Mouse (Mus musculus): Measurements from ENCODE around the gene Cald1.

Cald1 gene

DNA sequence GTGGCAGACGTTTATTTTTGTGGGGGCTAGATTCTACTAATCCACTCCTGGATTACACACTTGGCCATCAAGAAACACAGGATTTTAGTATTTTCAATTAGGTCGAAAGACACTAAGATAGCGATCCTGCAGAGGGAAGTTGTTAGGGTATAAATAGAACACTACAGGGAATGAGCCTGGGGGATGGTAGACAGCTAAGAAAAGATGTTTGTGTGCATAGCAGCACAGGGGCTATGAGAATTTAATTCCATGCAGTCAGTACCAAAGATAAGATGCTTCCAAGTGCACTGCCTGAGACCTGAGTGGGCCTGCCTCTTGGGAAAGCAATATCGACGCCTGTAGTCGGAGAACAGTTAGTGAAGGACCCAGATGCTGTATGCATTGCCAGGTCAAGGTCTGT lies 172.2 kb downstream of the Cald1 start:
- DNase-seq = no peak

GRCm38 (mm10) chr6:34776396-34776795 lies 178.1 kb downstream of the Cald1 start:
- no peak for DNase-seq

DNA sequence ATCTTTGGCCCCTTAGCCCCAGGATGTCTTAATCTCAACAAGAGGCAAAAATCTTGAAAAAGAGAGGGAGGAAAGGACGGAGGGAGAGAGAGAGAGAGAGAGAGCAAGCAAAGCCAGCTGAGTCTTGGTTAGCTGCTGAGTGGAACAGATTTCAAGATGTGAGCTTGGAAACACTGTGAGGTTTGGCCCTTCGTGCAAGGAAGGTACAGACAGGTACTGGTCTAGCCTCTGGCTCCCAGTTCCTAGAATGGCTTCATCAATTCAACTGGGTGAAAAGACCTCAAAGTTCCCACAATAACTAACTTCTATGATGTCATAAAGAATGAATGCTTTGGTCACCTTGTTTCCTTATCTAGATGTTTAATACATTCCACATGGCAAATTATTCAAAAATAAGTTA lies 178.8 kb downstream of the Cald1 start:
- DNase-seq = no peak

- DNase-seq = no peak
Observed at GRCm38 (mm10) chr6:34777981-34778668, 179.8 kb downstream of the Cald1 start.

GRCm38 (mm10) chr6:34780231-34780942 lies 182.1 kb downstream of the Cald1 start, which contains the start of gene Agbl3:
Gene Agbl3, plus strand, starts transcription at chr6:34780432.
- DNase-seq = peak; percentile 93

DNA sequence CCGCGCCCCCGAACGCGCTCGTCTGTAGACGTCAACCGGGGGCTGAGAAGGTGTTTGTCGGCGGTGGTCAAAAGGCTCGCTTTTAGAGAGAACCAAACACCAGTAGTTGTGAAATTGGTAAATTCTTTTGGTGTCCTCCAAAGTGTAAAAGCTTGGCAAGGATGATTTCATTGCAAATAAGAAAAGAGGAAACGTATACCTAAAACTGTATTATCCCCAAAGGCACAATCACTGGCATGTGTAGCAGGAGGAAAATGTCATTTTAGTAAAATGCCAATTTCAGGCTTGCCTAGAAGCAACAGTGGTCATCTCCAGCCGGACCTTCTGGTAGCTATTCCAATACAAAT lies 182.6 kb downstream of the Cald1 start:
- DNase-seq = no peak

- DNase-seq = no peak
Observed at GRCm38 (mm10) chr6:34782493-34782892, 184.2 kb downstream of the Cald1 start.

- no peak for DNase-seq
Observed at GRCm38 (mm10) chr6:34796881-34797280, 198.6 kb downstream of the Cald1 start.

DNA sequence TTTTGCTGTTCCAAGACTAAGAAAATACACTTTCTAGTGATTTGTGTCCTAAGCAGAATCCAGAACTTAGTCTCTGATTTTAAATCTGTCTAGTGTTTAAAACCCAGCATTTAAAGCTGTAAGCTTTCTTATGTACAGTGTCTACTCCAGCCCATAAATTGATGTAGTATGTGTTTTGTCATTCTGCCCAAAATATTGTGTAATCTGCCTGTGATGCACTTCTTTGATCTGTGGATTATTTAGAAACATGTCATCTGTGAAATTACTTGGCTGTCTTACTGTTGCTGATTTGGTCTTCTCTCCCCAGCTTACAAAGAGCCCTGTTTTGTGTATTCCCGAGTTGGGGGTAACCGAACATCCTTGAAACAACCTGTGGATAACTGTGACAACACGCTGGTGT lies 199.6 kb downstream of the Cald1 start:
- DNase-seq = no peak

- DNase-seq = no peak
Observed at GRCm38 (mm10) chr6:34805582-34805981, 207.3 kb downstream of the Cald1 start.

GRCm38 (mm10) chr6:34810651-34811050 lies 212.4 kb downstream of the Cald1 start:
- DNase-seq = no peak

- no peak for DNase-seq
Observed at GRCm38 (mm10) chr6:34824406-34824805, 226.1 kb downstream of the Cald1 start.
